Mouse (Mus musculus) monocyte, adult 59 days (primary cell): ENCODE results near the gene Lbx1. TPM values are rescaled to one million over a fixed set of nuclear protein-coding genes. Genes with fewer than 3 reads are reported as not detected.

Experiments used
- total RNA-seq, 2 experiments: library from RNA; stranded (reverse); gene quantifications; one replicate each; pipeline ENCODE4 v1.2.4; 2023

Gene Lbx1
- total RNA-seq = not detected

DNA sequence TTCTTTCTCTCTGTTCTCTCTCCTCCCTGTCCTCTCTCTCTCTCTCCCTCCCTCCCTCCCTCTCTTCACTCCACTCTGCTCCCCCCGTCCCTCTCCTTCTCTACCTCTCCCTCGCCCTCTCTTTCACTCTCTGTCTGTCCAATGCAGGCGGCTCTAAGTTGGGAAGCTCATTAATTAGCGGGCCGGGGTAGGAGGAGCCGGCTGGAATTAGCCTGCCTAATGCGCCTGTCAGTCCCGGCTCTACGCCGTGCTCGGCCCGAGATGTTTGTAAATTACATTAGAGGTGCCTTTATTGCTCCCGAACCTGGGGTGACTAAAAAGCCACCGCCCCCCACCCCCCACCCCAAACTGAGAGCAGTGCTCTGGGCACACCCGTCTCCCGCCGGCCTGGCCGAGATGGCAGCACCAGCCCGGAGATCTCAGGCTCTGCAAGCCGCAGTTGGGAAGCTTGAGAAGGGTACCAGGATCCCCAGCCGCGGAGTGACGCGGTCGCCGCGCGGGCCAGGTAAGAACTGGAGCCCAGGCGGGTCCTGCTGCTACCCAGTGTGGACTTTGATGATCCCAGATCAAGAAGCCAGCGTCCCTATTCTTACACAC, at the start of gene Lbx1:
Lbx1 (minus strand) TSS at position 47 of the 597 bp plus-strand sequence.

Other genes starting within 250 kb of the Lbx1 start
- under 1 TPM; 0.15 to 0.71 TPM for gene Sema4g, start 246.7 kb downstream of the Lbx1 start, total RNA-seq
- 1 to 10 TPM; 9.0 to 9.1 TPM for gene Twnk, start 230.1 kb downstream of the Lbx1 start, total RNA-seq
- 10 to 100 TPM; 35.9 to 39.9 TPM for gene Mrpl43, start 229.4 kb downstream of the Lbx1 start, total RNA-seq
- gene Lzts2, start 221.4 kb downstream of the Lbx1 start, total RNA-seq = under 1 TPM in 1 of 2 experiments, not detected in 1; 0.31 TPM
- gene Pdzd7, start 190.1 kb downstream of the Lbx1 start, total RNA-seq = not detected
- gene Sfxn3, start 188.3 kb downstream of the Lbx1 start, total RNA-seq = 10 to 100 TPM; 79.0 to 87.6 TPM
- gene Kazald1, start 160.6 kb downstream of the Lbx1 start, total RNA-seq = under 1 TPM; 0.42 to 0.55 TPM
- under 1 TPM in 1 of 2 experiments, not detected in 1; 0.24 TPM for gene Tlx1, start 85.1 kb downstream of the Lbx1 start, total RNA-seq
- gene Btrc, start 127.9 kb upstream of the Lbx1 start, total RNA-seq = 10 to 100 TPM; 11.7 to 13.3 TPM